Mouse (Mus musculus) MEL (cell line): ENCODE measurements at regions not wholly inside any gene's neighbourhood (a gene's known extent, or its start where the extent isn't known, plus 50 kb on each side); places are given as distances from the start of the nearest gene placed in this dataset.

Experiments
- DNase-seq: peaks from one replicate; pipeline ENCODE4 v3.0.0; 2011; ENCODE audit warnings: low read depth, low spot score
- H3K27ac ChIP-seq: 2 replicates; pipeline ENCODE4 v1.5.1; 2012; ENCODE audit warnings: low read depth, mild to moderate bottlenecking, control low read depth, low read length, moderate library complexity; ENCODE audit not compliant: control insufficient read depth
- H3K27me3 ChIP-seq, 2 experiments: fragments of 150-350 bp in 1 of 2; sonication (generic) in 1 of 2; 2 replicates each; pipeline ENCODE4 v1.6.1; 2012; ENCODE audit warnings: low read length in 2 of 2, mild to moderate bottlenecking in 2 of 2, improper control_type of control experiment in 1 of 2, moderate library complexity in 1 of 2; ENCODE audit not compliant: insufficient read depth in 2 of 2, control insufficient read depth in 1 of 2
- H3K36me3 ChIP-seq, 2 experiments: 2 replicates each; pipeline ENCODE4 v1.6.1; 2012 to 2014; ENCODE audit warnings: low read length in 2 of 2, improper control_type of control experiment in 1 of 2, inconsistent platforms in 1 of 2, mild to moderate bottlenecking in 1 of 2; ENCODE audit not compliant: insufficient read depth in 2 of 2, control insufficient read depth in 1 of 2
- H3K4me1 ChIP-seq, 2 experiments: fragments of 150-350 bp in 1 of 2; sonication (generic) in 1 of 2; 2 replicates each; pipeline ENCODE4 v1.6.1; 2012; ENCODE audit warnings: low read length in 2 of 2, improper control_type of control experiment in 1 of 2, mild to moderate bottlenecking in 1 of 2; ENCODE audit not compliant: insufficient read depth in 2 of 2, control insufficient read depth in 1 of 2
- H3K4me3 ChIP-seq, 2 experiments: fragments of 150-350 bp in 1 of 2; sonication (generic) in 1 of 2; 2 replicates each; pipeline ENCODE4 v1.5.1; 2012; ENCODE audit warnings: low read depth in 2 of 2, low read length in 2 of 2, mild to moderate bottlenecking in 2 of 2, moderate library complexity in 2 of 2, control low read depth in 1 of 2, improper control_type of control experiment in 1 of 2; ENCODE audit not compliant: control insufficient read depth in 1 of 2, insufficient read depth in 1 of 2
- H3K79me2 ChIP-seq: 2 replicates; pipeline ENCODE4 v1.6.1; 2012; ENCODE audit warnings: mild to moderate bottlenecking, low read length, moderate library complexity; ENCODE audit not compliant: control insufficient read depth, poor library complexity, insufficient read depth
- H3K9ac ChIP-seq: 2 replicates; pipeline ENCODE4 v1.6.1; 2012; ENCODE audit warnings: low read depth, mild to moderate bottlenecking, control low read depth, low read length, moderate library complexity; ENCODE audit not compliant: control insufficient read depth, poor library complexity, severe bottlenecking
- H3K9me3 ChIP-seq: fragments of 150-350 bp; sonication (generic); replicated peaks from 2 replicates; pipeline ENCODE4 v1.6.1; 2012; ENCODE audit warnings: mild to moderate bottlenecking, low read length, improper control_type of control experiment, moderate library complexity; ENCODE audit not compliant: insufficient read depth
- BHLHE40 ChIP-seq: IDR thresholded peaks from 2 replicates; pipeline ENCODE4 v1.6.1; 2012; ENCODE audit warnings: low read depth, mild to moderate bottlenecking, inconsistent platforms, low read length, improper control_type of control experiment, borderline replicate concordance
- CTCF ChIP-seq, 3 experiments: IDR thresholded peaks in 2 of 3; conservative IDR thresholded peaks in 1 of 3; 2 replicates each; pipeline ENCODE4 v1.5.1; 2011 to 2012; ENCODE audit warnings: low read length in 3 of 3, low read depth in 2 of 3, mild to moderate bottlenecking in 2 of 3, improper control_type of control experiment in 1 of 3, inconsistent platforms in 1 of 3, mixed read lengths in 1 of 3, moderate library complexity in 1 of 3; ENCODE audit not compliant: control insufficient read depth in 1 of 3, insufficient read depth in 1 of 3, poor library complexity in 1 of 3, severe bottlenecking in 1 of 3
- EP300 ChIP-seq, 2 experiments: IDR thresholded peaks; 2 replicates each; pipeline ENCODE4 v1.6.1; 2011; ENCODE audit warnings: improper control_type of control experiment in 2 of 2, low read length in 2 of 2, low read depth in 1 of 2, mild to moderate bottlenecking in 1 of 2
- GABPA ChIP-seq: IDR thresholded peaks from 2 replicates; pipeline ENCODE4 v1.6.1; 2012; ENCODE audit warnings: low read depth, mild to moderate bottlenecking, inconsistent platforms, low read length, improper control_type of control experiment, moderate library complexity
- GATA1 ChIP-seq: IDR thresholded peaks from 2 replicates; pipeline ENCODE4 v1.6.1; 2011; ENCODE audit warnings: low read depth, low read length, improper control_type of control experiment
- NELFE ChIP-seq: IDR thresholded peaks from 2 replicates; pipeline ENCODE4 v1.6.1; 2011; ENCODE audit warnings: low read depth, low read length, improper control_type of control experiment
- TBP ChIP-seq: IDR thresholded peaks from 2 replicates; pipeline ENCODE4 v1.8.0; 2011; ENCODE audit warnings: low read depth, low read length, improper control_type of control experiment
- TCF12 ChIP-seq: IDR thresholded peaks from 2 replicates; pipeline ENCODE4 v1.6.1; 2014; ENCODE audit warnings: low read depth, mild to moderate bottlenecking, inconsistent platforms, low read length, improper control_type of control experiment, moderate library complexity
- USF1 ChIP-seq: IDR thresholded peaks from 2 replicates; pipeline ENCODE4 v1.6.1; 2014; ENCODE audit warnings: low read depth, mild to moderate bottlenecking, inconsistent platforms, low read length, improper control_type of control experiment, moderate library complexity
- ZKSCAN1 ChIP-seq: IDR thresholded peaks from 2 replicates; pipeline ENCODE4 v1.6.1; 2012; ENCODE audit warnings: low read depth, mild to moderate bottlenecking, inconsistent platforms, low read length, improper control_type of control experiment, moderate library complexity
- ZMIZ1 ChIP-seq: IDR thresholded peaks from 2 replicates; pipeline ENCODE4 v1.6.1; 2012; ENCODE audit warnings: low read depth, mild to moderate bottlenecking, inconsistent platforms, low read length, improper control_type of control experiment, moderate library complexity

GRCm38 (mm10) chr11:18448879-18449278, 495.2 kb upstream of the Etaa1 start:
- TF ChIP-seq GATA1 (no peak), USF1 (no peak), BHLHE40 (no peak), TCF12 (no peak), EP300 (IDR thresholded peaks at IDR 0.05; ENCODE audit: low read depth in 1 of 2, low read length in 2 of 2) (no peak), TBP (no peak), GABPA (no peak), NELFE (no peak), CTCF (IDR thresholded peaks at IDR 0.05 in 2 of 3, conservative IDR thresholded peaks at IDR 0.05 in 1 of 3; ENCODE audit: control insufficient read depth in 1 of 3, insufficient read depth in 1 of 3, low read depth in 2 of 3, low read length in 3 of 3, poor library complexity in 1 of 3, severe bottlenecking in 1 of 3) (no peak), ZKSCAN1 (no peak), ZMIZ1 (no peak)
- Histone ChIP-seq H3K9ac (no peak overlapping the region), H3K4me1 (no peaks in the 10 kb centered on the region), H3K27ac (no peak overlapping the region), H3K36me3 (no peaks in the 10 kb centered on the region), H3K4me3 (no peak overlapping the region), H3K79me2 (no peaks in the 10 kb centered on the region), H3K27me3 (no peaks in the 10 kb centered on the region), H3K9me3 (no peaks in the 10 kb centered on the region)
- no peak for DNase-seq

DNA sequence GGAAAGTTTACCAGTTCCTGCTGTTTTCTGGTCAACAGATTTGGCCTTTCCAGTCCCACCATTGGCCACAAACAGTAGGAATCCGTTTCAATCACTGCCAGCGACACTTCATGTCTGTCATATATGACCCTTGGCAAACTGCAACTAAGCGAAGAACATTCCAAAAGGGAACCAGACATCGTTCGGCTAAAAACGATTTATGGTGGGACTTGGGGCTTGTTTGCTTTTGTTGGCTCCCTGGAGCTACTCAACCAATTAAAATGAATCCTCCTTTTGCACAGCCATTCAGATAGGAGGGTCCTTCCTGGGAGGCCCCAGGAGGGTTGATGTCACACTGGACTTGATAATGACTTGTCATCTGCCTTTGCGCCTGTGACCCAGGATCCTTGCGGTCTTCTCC, 490.9 kb upstream of the Etaa1 start:
- H3K27ac ChIP-seq: no peak overlapping the region
- DNase-seq: no peak
- H3K79me2 ChIP-seq: no peaks in the 10 kb centered on the region
- no peaks in the 10 kb centered on the region for H3K4me1 ChIP-seq
- no peaks in the 10 kb centered on the region for H3K9me3 ChIP-seq
- TF ChIP-seq ZMIZ1 (no peak), ZKSCAN1 (no peak)
- TF ChIP-seq, all 39 proteins: peak for 0
- no peaks in the 10 kb centered on the region for H3K27me3 ChIP-seq
- H3K4me3 ChIP-seq: no peak overlapping the region
- H3K36me3 ChIP-seq: no peaks in the 10 kb centered on the region
- no peak overlapping the region for H3K9ac ChIP-seq

DNA sequence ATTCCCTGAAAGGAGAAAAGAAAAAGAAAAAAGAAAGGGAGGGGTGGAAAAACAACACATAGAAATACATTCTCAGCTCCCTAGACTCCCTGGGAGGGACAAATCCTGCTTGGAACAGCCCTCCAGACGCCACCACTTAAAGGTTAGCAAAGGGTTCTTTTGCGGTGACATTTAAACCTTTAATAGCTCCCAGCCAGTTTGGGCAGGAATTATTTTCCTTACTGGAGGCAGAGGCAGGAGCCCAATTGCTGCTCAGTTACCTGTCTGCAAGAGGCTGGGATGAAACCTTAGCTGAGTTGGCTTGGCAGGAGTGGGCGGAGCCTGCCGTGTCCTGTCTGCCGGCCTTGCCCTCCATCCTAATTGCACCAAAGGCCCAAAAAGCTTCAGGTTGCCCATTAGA, 490.4 kb upstream of the Etaa1 start:
- Histone ChIP-seq H3K9me3 (no peaks in the 10 kb centered on the region), H3K4me1 (no peaks in the 10 kb centered on the region), H3K79me2 (no peaks in the 10 kb centered on the region), H3K4me3 (no peak overlapping the region), H3K27me3 (no peaks in the 10 kb centered on the region), H3K36me3 (no peaks in the 10 kb centered on the region), H3K27ac (no peak overlapping the region), H3K9ac (no peak overlapping the region)
- no peak for DNase-seq
- TF ChIP-seq GABPA: no peak
